Mouse (Mus musculus): Measurements from ENCODE around the gene Irx4. TPM values are rescaled to one million over a fixed set of nuclear protein-coding genes. Genes with fewer than 3 reads are reported as not detected.
A peak's percentile ranks its signal among the peaks of the same experiment; 100 is the strongest.

Irx4 gene
- polyA plus RNA-seq, 1 experiment from 2014 or later = 1.5 TPM

DNA sequence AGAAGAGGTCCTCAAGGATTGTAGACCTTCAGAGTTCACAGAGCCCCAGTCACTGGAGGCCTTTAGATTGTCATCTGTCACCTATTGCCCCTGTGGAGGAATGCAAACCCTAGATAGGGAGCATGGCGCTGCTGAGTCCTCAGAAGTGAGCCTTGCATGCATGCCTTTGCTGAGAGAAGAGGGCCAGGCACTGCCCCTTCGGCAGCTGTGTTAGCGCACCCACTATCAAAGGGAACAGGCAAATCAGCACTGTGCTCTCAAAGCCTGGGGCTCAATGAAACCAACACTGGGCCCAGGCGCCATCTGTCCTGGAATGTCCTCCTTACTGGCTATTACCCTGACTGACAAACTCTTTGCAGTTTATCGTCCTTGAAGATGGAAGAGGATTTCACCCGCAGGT is 44.5 kb downstream of the Irx4 start:
- H3K36me3 ChIP-seq = no peaks in the 10 kb centered on the region
- WGBS = 53% methylated on average over 6 of the region's 6 CpGs
- H3K9me3 ChIP-seq (replicated peaks) = no peaks in the 10 kb centered on the region
- no peak overlapping the region for H3K4me2 ChIP-seq
- no peak overlapping the region for H3K9ac ChIP-seq (replicated peaks)
- H3K27ac ChIP-seq (replicated peaks) = no peak overlapping the region
- H3K4me3 ChIP-seq (replicated peaks) = no peak overlapping the region
- ATAC-seq (ENCODE audit: low FRiP score) = no peak
- H3K27me3 ChIP-seq (replicated peaks) = no peaks in the 10 kb centered on the region; the same call in 1 of the 2 replicates
- H3K4me1 ChIP-seq = no peaks in the 10 kb centered on the region

DNA sequence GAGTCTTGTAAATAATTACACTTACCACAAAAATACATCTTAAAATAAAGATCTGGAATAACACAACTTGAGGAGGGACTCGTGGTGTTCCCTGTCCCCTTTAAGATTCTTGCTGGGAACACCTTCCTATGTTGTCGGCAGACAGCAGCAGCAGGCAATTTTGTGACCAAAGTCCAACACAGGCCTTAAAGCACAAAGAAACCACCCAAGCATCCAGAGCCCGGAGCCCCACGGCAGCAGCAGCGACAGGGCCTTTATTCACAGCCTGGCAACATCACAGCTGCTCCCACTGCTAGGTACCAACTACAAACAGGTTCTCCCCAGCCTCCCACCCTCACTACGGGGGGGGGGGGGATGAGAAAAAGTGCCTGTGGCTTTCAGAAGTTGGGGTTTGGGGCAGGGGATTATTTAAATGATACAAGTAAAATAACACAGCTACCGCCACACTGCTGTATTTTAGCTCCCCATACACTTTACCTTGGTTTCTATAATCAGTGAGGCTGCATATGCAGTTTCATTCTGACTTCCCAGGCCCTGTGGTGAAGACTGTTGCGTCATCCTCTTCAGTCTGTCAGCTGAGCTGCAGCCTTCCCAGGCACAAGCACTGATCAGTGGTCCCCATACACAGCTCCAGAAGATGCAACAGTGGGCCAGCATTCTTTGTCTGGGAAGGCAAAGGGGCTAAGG is 45.3 kb downstream of the Irx4 start:
- Histone ChIP-seq H3K36me3 (no peaks in the 10 kb centered on the region), H3K4me1 (no peaks in the 10 kb centered on the region), H3K9me3 (replicated peaks) (no peaks in the 10 kb centered on the region), H3K9ac (replicated peaks) (no peak overlapping the region), H3K4me3 (replicated peaks) (no peak overlapping the region), H3K27ac (replicated peaks) (no peak overlapping the region), H3K27me3 (replicated peaks) (peaks cover 3% of the 10 kb centered on the region), H3K4me2 (no peak overlapping the region)
- WGBS = 33% methylated on average over 8 of the region's 8 CpGs
- no peak for ATAC-seq (ENCODE audit: low FRiP score)

DNA sequence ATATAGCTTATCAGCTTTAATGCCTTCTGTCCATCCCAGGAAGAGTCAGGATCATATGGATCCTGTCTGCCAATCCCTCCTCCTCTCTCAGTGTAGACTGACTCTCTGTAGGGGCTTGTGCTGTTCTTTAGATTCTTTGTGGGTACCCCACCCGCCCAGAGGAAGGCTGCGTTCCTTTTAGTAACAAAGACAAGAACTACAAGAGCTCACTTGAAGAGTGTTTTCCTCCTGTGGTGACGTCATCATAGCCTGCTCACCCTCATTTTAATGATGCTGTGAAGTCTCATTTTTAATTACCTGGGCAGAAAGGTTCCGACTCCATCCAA is 45.8 kb downstream of the Irx4 start:
- H3K9ac ChIP-seq (replicated peaks) = no peak overlapping the region
- H3K36me3 ChIP-seq = no peaks in the 10 kb centered on the region
- H3K4me2 ChIP-seq = no peak overlapping the region
- no peaks in the 10 kb centered on the region for H3K4me1 ChIP-seq
- 59% methylated on average over 4 of the region's 4 CpGs for WGBS
- no peak for ATAC-seq (ENCODE audit: low FRiP score)
- peaks cover 3% of the 10 kb centered on the region for H3K27me3 ChIP-seq (replicated peaks)
- H3K27ac ChIP-seq (replicated peaks) = no peak overlapping the region
- no peak overlapping the region for H3K4me3 ChIP-seq (replicated peaks)
- no peaks in the 10 kb centered on the region for H3K9me3 ChIP-seq (replicated peaks)

DNA sequence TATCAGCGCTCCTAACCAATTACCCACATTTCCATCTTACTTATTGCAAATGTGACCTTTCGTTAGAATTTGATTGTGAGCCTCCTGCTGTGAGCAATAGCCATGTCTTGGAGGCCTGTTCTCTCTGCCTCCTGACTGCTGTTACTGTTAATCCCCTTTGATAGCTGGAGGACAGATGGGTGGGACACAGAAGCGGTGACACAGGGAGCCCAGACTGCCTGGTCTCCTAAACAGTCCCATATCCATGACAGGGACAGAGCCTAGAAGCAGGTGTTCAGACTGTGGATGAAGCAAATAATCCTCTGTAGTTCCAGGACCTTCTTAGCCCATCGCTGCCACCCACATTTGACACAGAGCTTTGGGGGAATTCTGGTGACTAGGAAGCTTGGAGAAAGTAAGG is 46.2 kb downstream of the Irx4 start:
- no peak overlapping the region for H3K4me2 ChIP-seq
- peaks cover 3% of the 10 kb centered on the region for H3K27me3 ChIP-seq (replicated peaks)
- no peaks in the 10 kb centered on the region for H3K4me1 ChIP-seq
- no peak for ATAC-seq (ENCODE audit: low FRiP score)
- no peaks in the 10 kb centered on the region for H3K36me3 ChIP-seq
- 63% methylated on average over 4 of the region's 4 CpGs for WGBS
- H3K27ac ChIP-seq (replicated peaks) = no peak overlapping the region
- H3K9me3 ChIP-seq (replicated peaks) = no peaks in the 10 kb centered on the region
- no peak overlapping the region for H3K9ac ChIP-seq (replicated peaks)
- no peak overlapping the region for H3K4me3 ChIP-seq (replicated peaks)

DNA sequence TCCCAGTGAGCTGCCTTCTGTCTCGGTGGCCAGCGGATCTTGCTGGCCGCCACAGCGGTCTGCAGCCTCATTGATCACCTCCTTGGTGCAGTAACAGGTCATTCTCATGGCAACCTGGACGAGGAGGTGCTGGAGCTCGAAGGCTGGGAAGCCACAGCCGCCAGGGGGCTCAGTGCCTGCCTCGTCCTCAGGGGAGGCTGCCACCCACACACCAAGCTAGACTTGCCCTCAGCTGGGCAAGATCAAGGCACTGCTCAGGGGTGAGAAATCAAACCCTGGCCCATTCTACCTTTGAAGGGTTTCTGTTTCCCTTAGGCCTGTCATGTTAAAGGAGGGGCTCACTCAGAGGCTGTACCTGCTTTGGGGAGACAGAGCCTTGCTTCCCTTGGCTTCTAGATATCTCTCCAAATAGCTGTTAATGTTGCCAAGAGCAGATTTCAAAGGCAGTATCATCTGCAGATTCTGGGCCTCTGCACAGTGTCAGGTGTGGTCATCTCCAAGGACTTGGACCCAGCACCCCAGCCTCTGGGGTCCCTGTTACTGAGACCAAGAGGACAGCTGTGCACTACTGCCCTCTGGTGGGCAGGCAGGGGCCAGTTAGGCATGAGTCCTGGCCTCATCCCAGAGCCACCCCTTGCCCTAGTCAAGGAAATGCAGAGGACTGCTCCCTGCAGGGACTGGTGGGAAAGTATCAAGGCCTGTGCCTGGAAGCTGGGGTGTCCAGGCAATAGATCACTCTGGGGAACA is 50.1 kb downstream of the Irx4 start:
- Histone ChIP-seq H3K4me1 (no peaks in the 10 kb centered on the region), H3K4me3 (replicated peaks) (no peak overlapping the region), H3K27ac (replicated peaks) (no peak overlapping the region), H3K27me3 (replicated peaks) (peaks cover 3% of the 10 kb centered on the region), H3K9ac (replicated peaks) (no peak overlapping the region), H3K9me3 (replicated peaks) (no peaks in the 10 kb centered on the region), H3K4me2 (no peak overlapping the region), H3K36me3 (no peaks in the 10 kb centered on the region)
- peak; percentile 46; the same call in 1 of the 2 replicates for ATAC-seq (ENCODE audit: low FRiP score)
- WGBS = 41% methylated on average over 8 of the region's 8 CpGs

Other genes with a start within 250 kb of the Irx4 start
- gene Mrpl36, start 68.0 kb downstream of the Irx4 start, polyA plus RNA-seq (2015; fragmentation: Nextera tagmentation; extraction: Ambion mirVana) = 84.2 and 98.5 TPM in 2 replicates
- 437 and 462 TPM in 2 replicates for gene Ndufs6, start 68.1 kb downstream of the Irx4 start, polyA plus RNA-seq (2015; fragmentation: Nextera tagmentation; extraction: Ambion mirVana)
- 51.7 and 62.6 TPM in 2 replicates for gene Lpcat1, start 206.7 kb downstream of the Irx4 start, polyA plus RNA-seq (2015; fragmentation: Nextera tagmentation; extraction: Ambion mirVana)